ENCODE assay signal across 8 mouse cellular contexts in the genomic region with DNA sequence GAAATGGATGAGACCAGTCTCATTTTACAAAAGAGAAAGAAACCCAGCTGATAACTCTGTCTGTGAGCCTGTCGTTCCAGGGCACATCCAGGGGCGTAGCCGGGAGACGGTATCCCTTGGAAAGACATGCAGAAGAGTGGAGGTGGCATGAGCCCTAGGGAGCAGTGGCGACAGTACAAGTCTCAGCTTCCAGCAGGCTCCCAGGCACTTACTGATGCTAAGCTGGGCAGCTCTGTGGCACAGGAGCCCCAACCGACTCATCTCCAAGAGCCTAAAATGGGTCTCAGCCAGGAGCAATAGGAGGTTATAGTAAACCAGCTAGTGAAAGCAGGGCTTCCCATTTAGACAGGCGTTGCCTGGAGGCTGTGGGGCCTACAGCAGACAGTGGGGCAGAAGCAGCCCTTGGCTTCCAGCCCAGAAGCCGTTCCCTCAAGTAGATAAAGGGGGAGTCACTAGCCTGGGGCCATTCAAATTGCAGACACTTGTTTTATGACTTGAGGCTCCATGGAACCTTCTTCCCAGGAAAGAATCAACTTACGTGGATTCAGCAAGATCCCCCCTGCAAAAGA. TPM values are rescaled to one million over a fixed set of nuclear protein-coding genes. Genes with fewer than 3 reads are reported as not detected.
DNase-seq lines count a peak whose midpoint lies in the region; ATAC-seq and TF ChIP-seq lines count a peak whose summit lies in the region.

No protein-coding gene starts in this region.

- H3K4me1 ChIP-seq in hindbrain, embryonic 14.5 days (replicated peaks; ENCODE audit: control insufficient read depth, insufficient read depth, low read length): 0 out of 2 replicates have a peak, but pooled peaks cover 5% of the 10 kb centered on the region
- peaks cover 21% of the 10 kb centered on the region for H3K4me1 ChIP-seq in olfactory bulb, adult 2 months (ENCODE audit: control insufficient read depth, insufficient read depth, low read length)

- H3K27ac ChIP-seq in hindbrain, embryonic 14.5 days: peak overlapping the region; percentile 51
- H3K27ac ChIP-seq in olfactory bulb, adult 2 months (ENCODE audit: insufficient read depth, low read depth, low read length): peak overlapping the region; percentile 4; the same call in 1 of the 2 replicates

- no peak for TF ChIP-seq CTCF in olfactory bulb, adult 2 months (IDR thresholded peaks at IDR 0.05; ENCODE audit: insufficient read depth, low read depth, low read length)

- peak; percentile 33 for DNase-seq in heart, adult 8-10 months (ENCODE audit: low spot score)
- no peak for DNase-seq in heart, adult 9 months (ENCODE audit: low spot score in 2 of 2)
- DNase-seq in right cerebral cortex, postnatal 14 days: peak; percentile 45
- DNase-seq in right cerebral cortex, postnatal 36 days (ENCODE audit: low spot score in 2 of 2): no peak
- peak; percentile 56 for DNase-seq in hindbrain, embryonic 14.5 days (ENCODE audit: low spot score)
- DNase-seq in adrenal gland, adult 8-10 months: no peak

- no peak for TF ChIP-seq POLR2A in olfactory bulb, adult 2 months (IDR thresholded peaks at IDR 0.05; ENCODE audit: insufficient read depth, low read depth, low read length)

- WGBS in hindbrain, embryonic 14.5 days: 57% methylated on average over 9 of the region's 9 CpGs
- WGBS in olfactory bulb, adult 2 months: 39% methylated on average over 9 of the region's 9 CpGs

- peaks cover 74% of the 10 kb centered on the region for H3K36me3 ChIP-seq in hindbrain, embryonic 14.5 days (replicated peaks; ENCODE audit: control insufficient read depth, insufficient read depth)

- no peaks in the 10 kb centered on the region for H3K9me3 ChIP-seq in hindbrain, embryonic 14.5 days (ENCODE audit: control insufficient read depth, low read length)

- ATAC-seq in hindbrain, embryonic 14.5 days (ENCODE audit: low FRiP score): peak; percentile 76
- ATAC-seq in monocyte, adult 5-6 weeks (replicated peaks; ENCODE audit: insufficient number of reproducible peaks, low FRiP score, low TSS enrichment, poor library complexity, severe bottlenecking): no peak

- no peak overlapping the region for H3K9ac ChIP-seq in hindbrain, embryonic 14.5 days

- no peaks in the 10 kb centered on the region for H3K27me3 ChIP-seq in hindbrain, embryonic 14.5 days (ENCODE audit: control insufficient read depth, insufficient read depth, low read length)

- no peak overlapping the region for H3K4me3 ChIP-seq in hindbrain, embryonic 14.5 days (replicated peaks; ENCODE audit: low read length)
- H3K4me3 ChIP-seq in olfactory bulb, adult 2 months (ENCODE audit: insufficient read depth, low read depth, low read length): no peak overlapping the region

- no peak overlapping the region for H3K4me2 ChIP-seq in hindbrain, embryonic 14.5 days (replicated peaks)

RNA-seq across cellular contexts. Expression of gene Lpin1, which starts 33.0 kb away (rescaled TPM):
- total RNA-seq in heart, adult 8-10 months (2022): 100 to 1,000 TPM; 152 to 176 (median 162) TPM
- 18.0 and 19.1 TPM in 2 replicates for polyA plus RNA-seq in hindbrain, embryonic 14.5 days (2014; fragmentation: Nextera tagmentation; extraction: Ambion mirVana)
- polyA plus RNA-seq in olfactory bulb, adult 2 months (2012; ENCODE audit: insufficient read depth, insufficient read length, low replicate concordance, missing spikeins): 149 TPM in 1 of 2 replicates, not detected in the other
- 10 to 100 TPM; 38.8 to 80.7 (median 50.8) TPM for total RNA-seq in adrenal gland, adult 8-10 months (2022)
- 32.5 to 104 TPM (median 38.1 TPM) in 3 replicates for total RNA-seq in monocyte, adult 5-6 weeks (2017)

Comparison
In these comparisons a context has a peak if more than half of its experiments do, and no peak if none do; other contexts are left out.
1. DNase-seq: peak in heart, adult 8-10 months (single experiment), right cerebral cortex, postnatal 14 days (single experiment) and hindbrain, embryonic 14.5 days (single experiment); none in heart, adult 9 months (0 of 2), right cerebral cortex, postnatal 36 days (0 of 2) and adrenal gland, adult 8-10 months (single experiment).